Mouse (Mus musculus) lung, postnatal 36 days (tissue): ENCODE results near the gene Cacna1i.

Source experiments
- DNase-seq: peaks from one replicate; pipeline ENCODE4 v3.0.0; 2022; ENCODE audit warnings: mixed read lengths

Gene Cacna1i

GRCm38 (mm10) chr15:80286851-80287415, at the start of gene Cacna1i:
Gene Cacna1i (plus strand): TSS chr15:80287238.
- DNase-seq, result no peak

- DNase-seq, result no peak
These were observed 38.9 kb upstream of the Cacna1i start for GRCm38 (mm10) chr15:80248135-80248534.

- DNase-seq, result no peak
These were observed 38.4 kb upstream of the Cacna1i start for GRCm38 (mm10) chr15:80248596-80248995.

- no peak for DNase-seq
These were observed 37.4 kb upstream of the Cacna1i start for GRCm38 (mm10) chr15:80249672-80250071.

- no peak for DNase-seq
These were observed 36.5 kb upstream of the Cacna1i start for GRCm38 (mm10) chr15:80250586-80250985.

- DNase-seq, result no peak
These were observed 33.5 kb upstream of the Cacna1i start for GRCm38 (mm10) chr15:80253530-80253929.

GRCm38 (mm10) chr15:80254207-80254606, 32.8 kb upstream of the Cacna1i start:
- DNase-seq, result peak; percentile 73

GRCm38 (mm10) chr15:80254847-80255645, 32.0 kb upstream of the Cacna1i start, which contains the start of gene Atf4:
Gene Atf4 (plus strand): TSS chr15:80255184.
- DNase-seq, result peak; percentile 99

GRCm38 (mm10) chr15:80255646-80256121, 31.4 kb upstream of the Cacna1i start:
- peak; percentile 91 for DNase-seq

- no peak for DNase-seq
These were observed 30.8 kb upstream of the Cacna1i start for GRCm38 (mm10) chr15:80256242-80256641.

- no peak for DNase-seq
These were observed 30.1 kb upstream of the Cacna1i start for GRCm38 (mm10) chr15:80256656-80257601.

GRCm38 (mm10) chr15:80257602-80258239, 29.3 kb upstream of the Cacna1i start:
- peak; percentile 59 for DNase-seq

GRCm38 (mm10) chr15:80258240-80259170, 28.5 kb upstream of the Cacna1i start:
- no peak for DNase-seq

- DNase-seq, result no peak
These were observed 27.5 kb upstream of the Cacna1i start for GRCm38 (mm10) chr15:80259406-80260045.

- DNase-seq, result peak; percentile 91
These were observed 26.4 kb upstream of the Cacna1i start for GRCm38 (mm10) chr15:80260677-80261076.

GRCm38 (mm10) chr15:80261100-80261499, 25.9 kb upstream of the Cacna1i start:
- no peak for DNase-seq

- DNase-seq, result peak; percentile 93
These were observed 23.1 kb upstream of the Cacna1i start, which contains the start of gene Rps19bp1 for GRCm38 (mm10) chr15:80263610-80264575. Gene Rps19bp1 (minus strand): TSS chr15:80264315.

- peak; percentile 94 for DNase-seq
These were observed 20.8 kb upstream of the Cacna1i start for GRCm38 (mm10) chr15:80266281-80266680.

- no peak for DNase-seq
These were observed 15.1 kb upstream of the Cacna1i start for GRCm38 (mm10) chr15:80271858-80272396.
